In the genomic region with DNA sequence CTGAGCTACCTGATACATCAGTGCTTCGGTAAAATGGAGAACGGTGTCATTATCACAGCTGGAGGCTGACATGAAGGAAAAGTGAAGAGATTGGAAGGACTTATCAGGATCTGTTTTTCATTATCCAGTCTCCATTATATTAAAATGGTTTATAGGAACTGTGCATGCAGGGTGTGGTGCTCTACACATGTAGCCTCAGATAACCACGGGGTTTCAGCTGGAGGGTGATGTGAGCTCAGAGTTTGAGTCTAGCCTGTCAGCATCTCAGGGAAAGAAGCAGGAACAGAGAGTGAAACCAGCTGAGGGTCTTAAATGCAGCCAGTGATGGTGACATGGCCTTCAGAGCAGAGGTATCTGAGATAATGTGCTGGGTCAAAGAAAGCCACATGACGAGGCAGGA, we compare ENCODE assay signal across 1 mouse cellular context.
TF ChIP-seq lines count a peak whose summit lies in the region.

No protein-coding gene starts in this region.

TF ChIP-seq in MEL, 35 proteins besides CTCF, POLR2A, EP300 and RAD21 (continued from another document):
- TF ChIP-seq SMC3 (IDR thresholded peaks at IDR 0.05; ENCODE audit: low read depth, low read length): no peak
